Mouse (Mus musculus): Measurements from ENCODE around the gene C9. TPM values are rescaled to one million over a fixed set of nuclear protein-coding genes. Genes with fewer than 3 reads are reported as not detected.

Gene C9
- total and polyA plus RNA-seq, 2 experiments from 2014 or later: not detected

DNA sequence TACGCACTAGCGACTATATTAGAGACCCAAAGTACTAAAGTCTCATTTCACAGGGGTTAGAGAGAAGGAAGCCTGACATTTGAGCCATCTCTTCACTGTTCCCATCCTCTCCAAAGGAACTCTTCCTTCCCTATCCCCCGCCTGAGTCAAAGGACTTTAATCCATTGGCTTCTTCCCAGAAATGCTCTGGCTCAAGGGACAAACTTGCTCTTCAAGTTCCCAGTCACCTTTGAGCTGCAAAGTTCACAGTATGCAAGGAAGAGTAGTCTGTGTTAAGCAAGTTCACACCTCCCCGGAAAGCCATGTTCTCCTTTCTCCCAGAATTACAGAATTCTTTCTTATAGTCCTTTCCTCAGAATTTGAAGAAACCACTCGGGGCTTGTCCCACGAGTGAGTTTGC, 38.4 kb upstream of the C9 start:
- ATAC-seq (ENCODE audit: insufficient read depth, low read depth) (no peak), DNase-seq (ENCODE audit: low spot score) (no peak)
- H3K9ac ChIP-seq (replicated peaks; ENCODE audit: low read depth, low read length): no peak overlapping the region
- H3K9me3 ChIP-seq (replicated peaks; ENCODE audit: control insufficient read depth, low read length): no peaks in the 10 kb centered on the region
- H3K4me3 ChIP-seq (ENCODE audit: low read depth, low read length): no peak overlapping the region
- 0 out of 2 replicates have a peak, but pooled peaks cover 5% of the 10 kb centered on the region for H3K4me1 ChIP-seq (ENCODE audit: control insufficient read depth, insufficient read depth)
- no peaks in the 10 kb centered on the region for H3K36me3 ChIP-seq (replicated peaks; ENCODE audit: control insufficient read depth, insufficient read depth, low read length)
- H3K27ac ChIP-seq (ENCODE audit: low read depth): no peak overlapping the region
- 77% methylated on average over 6 of the region's 6 CpGs for WGBS
- no peak overlapping the region for H3K4me2 ChIP-seq (ENCODE audit: low read depth, low read length)
- TF ChIP-seq EP300 (IDR thresholded peaks at IDR 0.05; ENCODE audit: low read depth): no peak
- no peaks in the 10 kb centered on the region for H3K27me3 ChIP-seq (ENCODE audit: control insufficient read depth, insufficient read depth, low read length)

DNA sequence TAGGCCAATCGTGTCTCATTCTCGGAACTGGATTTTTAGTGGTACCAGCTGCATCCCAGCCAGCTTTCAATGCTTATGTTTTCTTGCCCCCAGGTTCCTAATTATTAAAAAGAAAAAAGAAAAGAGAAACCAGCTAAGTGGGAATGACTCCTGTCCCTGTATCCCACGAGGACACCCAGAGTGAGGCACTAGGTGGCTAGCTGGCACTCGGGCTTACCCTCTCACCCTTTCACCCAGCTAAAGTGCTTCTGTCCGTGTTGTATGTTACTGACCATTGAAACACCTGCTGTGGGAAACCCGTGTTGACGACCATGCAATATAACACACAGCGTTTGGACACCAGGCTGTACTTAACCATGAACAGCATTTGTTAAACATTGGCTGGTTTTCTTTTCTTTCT, 36.1 kb upstream of the C9 start:
- Histone ChIP-seq H3K36me3 (replicated peaks; ENCODE audit: control insufficient read depth, insufficient read depth, low read length) (no peaks in the 10 kb centered on the region), H3K9me3 (replicated peaks; ENCODE audit: control insufficient read depth, low read length) (no peaks in the 10 kb centered on the region), H3K27me3 (ENCODE audit: control insufficient read depth, insufficient read depth, low read length) (no peaks in the 10 kb centered on the region), H3K4me3 (ENCODE audit: low read depth, low read length) (no peak overlapping the region), H3K4me1 (ENCODE audit: control insufficient read depth, insufficient read depth) (0 out of 2 replicates have a peak, but pooled peaks cover 5% of the 10 kb centered on the region), H3K4me2 (ENCODE audit: low read depth, low read length) (no peak overlapping the region), H3K27ac (ENCODE audit: low read depth) (no peak overlapping the region), H3K9ac (replicated peaks; ENCODE audit: low read depth, low read length) (no peak overlapping the region)
- no peak for TF ChIP-seq CTCF (IDR thresholded peaks at IDR 0.05; ENCODE audit: low read depth)
- TF ChIP-seq EP300 (IDR thresholded peaks at IDR 0.05; ENCODE audit: low read depth): no peak
- no peak for ATAC-seq (ENCODE audit: insufficient read depth, low read depth)
- no peak for DNase-seq (ENCODE audit: low spot score)
- 82% methylated on average over 8 of the region's 8 CpGs for WGBS

DNA sequence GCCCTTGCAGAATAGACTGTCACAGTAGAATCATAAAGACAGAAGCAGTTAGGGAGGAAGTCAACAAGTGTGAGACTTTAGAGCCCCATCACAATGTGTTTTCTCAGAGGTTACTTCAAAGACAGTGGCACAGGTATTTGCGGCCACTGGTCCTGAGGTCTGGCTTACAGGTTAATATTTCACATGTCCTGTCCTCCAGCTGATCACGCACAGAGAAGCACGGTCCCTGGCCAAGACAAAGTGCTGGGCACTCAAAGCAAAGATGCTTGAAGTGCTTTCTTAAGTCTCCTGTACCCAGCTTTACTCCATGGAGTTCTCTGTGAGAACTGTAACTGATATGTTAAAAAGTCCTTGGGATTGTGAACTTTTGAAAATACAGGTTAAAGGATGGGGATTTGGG, 35.0 kb upstream of the C9 start:
- TF ChIP-seq EP300 (IDR thresholded peaks at IDR 0.05; ENCODE audit: low read depth): no peak
- H3K4me3 ChIP-seq (ENCODE audit: low read depth, low read length): no peak overlapping the region
- no peaks in the 10 kb centered on the region for H3K36me3 ChIP-seq (replicated peaks; ENCODE audit: control insufficient read depth, insufficient read depth, low read length)
- no peaks in the 10 kb centered on the region for H3K9me3 ChIP-seq (replicated peaks; ENCODE audit: control insufficient read depth, low read length)
- no peak overlapping the region for H3K27ac ChIP-seq (ENCODE audit: low read depth)
- no peak for DNase-seq (ENCODE audit: low spot score)
- H3K4me1 ChIP-seq (ENCODE audit: control insufficient read depth, insufficient read depth): 0 out of 2 replicates have a peak, but pooled peaks cover 5% of the 10 kb centered on the region
- no peaks in the 10 kb centered on the region for H3K27me3 ChIP-seq (ENCODE audit: control insufficient read depth, insufficient read depth, low read length)
- 86% methylated on average over 3 of the region's 3 CpGs for WGBS
- ATAC-seq (ENCODE audit: insufficient read depth, low read depth): no peak
- no peak overlapping the region for H3K4me2 ChIP-seq (ENCODE audit: low read depth, low read length)
- H3K9ac ChIP-seq (replicated peaks; ENCODE audit: low read depth, low read length): no peak overlapping the region

DNA sequence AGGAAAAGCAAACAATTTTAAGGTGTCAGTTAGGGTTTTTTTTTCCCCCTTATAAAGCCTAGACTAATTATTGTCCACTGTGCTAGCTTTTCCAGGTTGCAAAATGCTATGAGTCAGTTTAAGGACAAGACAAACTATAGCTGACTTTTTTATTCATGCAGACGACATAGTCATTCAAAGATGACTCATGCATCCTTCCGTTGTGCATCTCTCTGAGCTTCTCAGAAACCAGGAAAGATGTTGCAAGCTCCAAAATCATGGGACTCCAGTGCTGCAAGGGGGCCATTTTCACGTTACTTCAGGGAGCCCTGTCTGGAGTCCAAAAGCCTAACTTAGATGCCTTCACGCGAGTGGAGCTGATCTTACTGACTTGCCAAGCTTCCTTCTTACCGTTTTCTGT, 33.8 kb upstream of the C9 start:
- no peaks in the 10 kb centered on the region for H3K9me3 ChIP-seq (replicated peaks; ENCODE audit: control insufficient read depth, low read length)
- no peak overlapping the region for H3K27ac ChIP-seq (ENCODE audit: low read depth)
- H3K4me2 ChIP-seq (ENCODE audit: low read depth, low read length): no peak overlapping the region
- H3K27me3 ChIP-seq (ENCODE audit: control insufficient read depth, insufficient read depth, low read length): no peaks in the 10 kb centered on the region
- H3K4me3 ChIP-seq (ENCODE audit: low read depth, low read length): no peak overlapping the region
- WGBS: 54% methylated on average over 6 of the region's 6 CpGs
- H3K4me1 ChIP-seq (ENCODE audit: control insufficient read depth, insufficient read depth): 0 out of 2 replicates have a peak, but pooled peaks cover 5% of the 10 kb centered on the region
- DNase-seq (ENCODE audit: low spot score) (no peak), ATAC-seq (ENCODE audit: insufficient read depth, low read depth) (no peak)
- no peaks in the 10 kb centered on the region for H3K36me3 ChIP-seq (replicated peaks; ENCODE audit: control insufficient read depth, insufficient read depth, low read length)
- no peak for TF ChIP-seq CTCF (IDR thresholded peaks at IDR 0.05; ENCODE audit: low read depth)
- no peak for TF ChIP-seq EP300 (IDR thresholded peaks at IDR 0.05; ENCODE audit: low read depth)
- no peak overlapping the region for H3K9ac ChIP-seq (replicated peaks; ENCODE audit: low read depth, low read length)

DNA sequence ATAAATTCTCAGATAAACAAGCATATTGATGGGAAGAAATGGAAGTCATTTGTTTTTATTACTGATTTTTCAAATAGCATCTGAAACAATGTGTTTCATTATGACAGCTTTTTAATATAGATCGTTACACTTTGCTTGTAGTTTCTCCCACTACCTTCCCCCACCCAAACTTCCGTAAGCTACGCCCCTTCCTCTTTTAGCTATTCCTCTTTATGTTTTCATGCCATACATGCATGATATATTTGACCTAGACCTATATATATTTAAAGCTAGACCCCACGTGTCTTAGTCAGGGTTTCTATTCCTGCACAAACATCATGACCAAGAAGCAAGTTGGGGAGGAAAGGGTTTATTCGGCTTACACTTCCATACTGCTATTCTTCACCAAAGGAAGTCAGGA, 29.8 kb upstream of the C9 start:
- TF ChIP-seq EP300 (IDR thresholded peaks at IDR 0.05; ENCODE audit: low read depth) (no peak), CTCF (IDR thresholded peaks at IDR 0.05; ENCODE audit: low read depth) (no peak)
- Histone ChIP-seq H3K4me1 (ENCODE audit: control insufficient read depth, insufficient read depth) (0 out of 2 replicates have a peak, but pooled peaks cover 5% of the 10 kb centered on the region), H3K27me3 (ENCODE audit: control insufficient read depth, insufficient read depth, low read length) (no peaks in the 10 kb centered on the region), H3K9ac (replicated peaks; ENCODE audit: low read depth, low read length) (no peak overlapping the region), H3K36me3 (replicated peaks; ENCODE audit: control insufficient read depth, insufficient read depth, low read length) (peaks cover 12% of the 10 kb centered on the region), H3K4me2 (ENCODE audit: low read depth, low read length) (no peak overlapping the region), H3K27ac (ENCODE audit: low read depth) (no peak overlapping the region), H3K9me3 (replicated peaks; ENCODE audit: control insufficient read depth, low read length) (no peaks in the 10 kb centered on the region), H3K4me3 (ENCODE audit: low read depth, low read length) (no peak overlapping the region)
- 81% methylated on average over 5 of the region's 5 CpGs for WGBS
- DNase-seq (ENCODE audit: low spot score) (no peak), ATAC-seq (ENCODE audit: insufficient read depth, low read depth) (no peak)

DNA sequence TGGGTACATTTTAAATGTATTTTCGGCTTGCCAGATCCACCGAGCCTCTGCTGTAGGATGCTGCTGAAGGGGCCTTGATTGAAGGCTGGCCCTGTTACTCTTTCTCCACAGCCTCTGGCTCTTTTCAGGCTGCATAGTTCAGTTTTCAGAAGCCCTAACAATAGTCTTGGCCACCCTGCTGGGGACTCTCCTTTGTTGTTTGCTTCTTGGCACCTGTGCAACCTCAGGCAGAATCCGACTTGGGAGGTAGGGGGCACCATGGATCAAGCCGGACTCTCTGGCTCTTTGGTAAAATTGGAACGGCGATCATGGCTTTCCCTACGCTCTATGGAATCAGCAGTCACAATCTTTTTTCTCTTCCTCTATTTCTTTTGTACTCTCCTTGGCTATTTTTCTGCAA, 13.3 kb upstream of the C9 start:
- no peak for ATAC-seq (ENCODE audit: insufficient read depth, low read depth)
- H3K27ac ChIP-seq (ENCODE audit: low read depth): no peak overlapping the region
- WGBS: 82% methylated on average over 7 of the region's 7 CpGs
- H3K27me3 ChIP-seq (ENCODE audit: control insufficient read depth, insufficient read depth, low read length): no peaks in the 10 kb centered on the region
- H3K9ac ChIP-seq (replicated peaks; ENCODE audit: low read depth, low read length): no peak overlapping the region
- H3K4me3 ChIP-seq (ENCODE audit: low read depth, low read length): no peak overlapping the region
- H3K9me3 ChIP-seq (replicated peaks; ENCODE audit: control insufficient read depth, low read length): no peaks in the 10 kb centered on the region
- no peaks in the 10 kb centered on the region for H3K4me1 ChIP-seq (ENCODE audit: control insufficient read depth, insufficient read depth)
- H3K36me3 ChIP-seq (replicated peaks; ENCODE audit: control insufficient read depth, insufficient read depth, low read length): peaks cover 10% of the 10 kb centered on the region
- DNase-seq (ENCODE audit: low spot score): no peak
- no peak for TF ChIP-seq EP300 (IDR thresholded peaks at IDR 0.05; ENCODE audit: low read depth)
- TF ChIP-seq CTCF (IDR thresholded peaks at IDR 0.05; ENCODE audit: low read depth): no peak
- no peak overlapping the region for H3K4me2 ChIP-seq (ENCODE audit: low read depth, low read length)

Data from heart, postnatal 0 days (tissue).